ENCODE assay signal across 8 mouse cellular contexts in genomic region chr17:27825539-27825938, GRCm38 (mm10). TPM values are rescaled to one million over a fixed set of nuclear protein-coding genes. Genes with fewer than 3 reads are reported as not detected.
DNase-seq lines count a peak whose midpoint lies in the region; ATAC-seq and TF ChIP-seq lines count a peak whose summit lies in the region.

No protein-coding gene starts in this region.

- H3K4me1 ChIP-seq in lung, embryonic 14.5 days (ENCODE audit: insufficient read depth), result peaks cover 3% of the 10 kb centered on the region; the same call in 1 of the 2 replicates
- H3K4me1 ChIP-seq in lung, adult 2 months (ENCODE audit: control insufficient read depth, insufficient read depth, low read length), result peaks cover 4% of the 10 kb centered on the region
- H3K4me1 ChIP-seq in ES-Bruce4 (ENCODE audit: control insufficient read depth, insufficient read depth, low read length), result peaks cover 5% of the 10 kb centered on the region
- H3K4me1 ChIP-seq in embryonic facial prominence, embryonic 13.5 days, result peaks cover 30% of the 10 kb centered on the region

- no peak for ATAC-seq in lung, embryonic 14.5 days (ENCODE audit: insufficient read depth)
- ATAC-seq in embryonic facial prominence, embryonic 13.5 days (ENCODE audit: insufficient number of reproducible peaks, insufficient read depth, low FRiP score, low TSS enrichment, low read depth), result no peak

- no peaks in the 10 kb centered on the region for H3K79me2 ChIP-seq in macrophage (ENCODE audit: inconsistent target)

- no peak for DNase-seq in lung, embryonic 14.5 days
- no peak for DNase-seq in lung, adult 2 months
- no peak for DNase-seq in cerebellum, postnatal 36 days
- DNase-seq in left cerebral cortex, adult 8-10 months (ENCODE audit: low spot score in 2 of 2), result no peak
- no peak for DNase-seq in layer of hippocampus, adult 18-20 months (ENCODE audit: low spot score in 2 of 2)

- WGBS in lung, embryonic 14.5 days, result 24% methylated on average over 3 of the region's 3 CpGs
- WGBS in lung, adult 2 months, result 19% methylated on average over 3 of the region's 3 CpGs
- 21% methylated on average over 3 of the region's 3 CpGs for WGBS in embryonic facial prominence, embryonic 13.5 days
- WGBS in macrophage (ENCODE audit: missing documents), result 5% methylated on average over 3 of the region's 3 CpGs

- no peaks in the 10 kb centered on the region for H3K9me3 ChIP-seq in lung, embryonic 14.5 days (ENCODE audit: low read depth, low read length)
- H3K9me3 ChIP-seq in ES-Bruce4 (replicated peaks; ENCODE audit: control insufficient read depth, insufficient read depth, low read length, poor library complexity, severe bottlenecking), result no peaks in the 10 kb centered on the region
- no peaks in the 10 kb centered on the region for H3K9me3 ChIP-seq in embryonic facial prominence, embryonic 13.5 days

- TF ChIP-seq CTCF in lung, embryonic 14.5 days (IDR thresholded peaks at IDR 0.05; ENCODE audit: low read depth), result no peak
- no peak for TF ChIP-seq CTCF in lung, adult 2 months (IDR thresholded peaks at IDR 0.05; ENCODE audit: insufficient read depth, low read length)
- TF ChIP-seq CTCF in ES-Bruce4 (IDR thresholded peaks at IDR 0.05; ENCODE audit: low read depth, low read length), result no peak

- no peaks in the 10 kb centered on the region for H3K36me3 ChIP-seq in lung, embryonic 14.5 days (ENCODE audit: insufficient read depth)
- H3K36me3 ChIP-seq in ES-Bruce4 (ENCODE audit: control insufficient read depth, insufficient read depth, low read length, poor library complexity, severe bottlenecking) (no peaks in the 10 kb centered on the region), macrophage (ENCODE audit: inconsistent target) (no peaks in the 10 kb centered on the region)
- H3K36me3 ChIP-seq in embryonic facial prominence, embryonic 13.5 days, result no peaks in the 10 kb centered on the region

- H3K4me2 ChIP-seq in lung, embryonic 14.5 days, result peak overlapping the region; percentile 68
- peak overlapping the region; percentile 61 for H3K4me2 ChIP-seq in embryonic facial prominence, embryonic 13.5 days

- TF ChIP-seq EP300 in ES-Bruce4 (IDR thresholded peaks at IDR 0.05; ENCODE audit: insufficient read depth, low read depth, low read length), result no peak

- H3K9ac ChIP-seq in lung, embryonic 14.5 days, result no peak overlapping the region
- H3K9ac ChIP-seq in ES-Bruce4 (ENCODE audit: low read depth, poor library complexity, severe bottlenecking), result 0 out of 2 replicates have a peak overlapping the region, but pooled peaks have one; percentile 9
- no peak overlapping the region for H3K9ac ChIP-seq in embryonic facial prominence, embryonic 13.5 days

- no peaks in the 10 kb centered on the region for H3K27me3 ChIP-seq in lung, embryonic 14.5 days (ENCODE audit: insufficient read depth, low read length)
- H3K27me3 ChIP-seq in ES-Bruce4 (ENCODE audit: control insufficient read depth, insufficient read depth, low read length, poor library complexity, severe bottlenecking), result no peaks in the 10 kb centered on the region
- H3K27me3 ChIP-seq in embryonic facial prominence, embryonic 13.5 days, result no peaks in the 10 kb centered on the region

- peak overlapping the region; percentile 36; the same call in 1 of the 2 replicates for H3K4me3 ChIP-seq in lung, embryonic 14.5 days (ENCODE audit: low read depth, low read length)
- no peak overlapping the region for H3K4me3 ChIP-seq in lung, adult 2 months (replicated peaks; ENCODE audit: extremely low read depth, low read depth, low read length)
- no peak overlapping the region for H3K4me3 ChIP-seq in ES-Bruce4 (ENCODE audit: low read depth, low read length)
- H3K4me3 ChIP-seq in embryonic facial prominence, embryonic 13.5 days, result peak overlapping the region; percentile 36; the same call in 1 of the 2 replicates
- peak overlapping the region; percentile 27; the same call in 1 of the 2 replicates for H3K4me3 ChIP-seq in macrophage (ENCODE audit: inconsistent target)

- TF ChIP-seq POLR2A in lung, adult 2 months (IDR thresholded peaks at IDR 0.05; ENCODE audit: borderline replicate concordance, extremely low read depth, low read depth, low read length), result no peak
- TF ChIP-seq POLR2A in ES-Bruce4 (IDR thresholded peaks at IDR 0.05; ENCODE audit: insufficient read depth, low read length), result no peak

- 0 out of 2 replicates have a peak overlapping the region, but pooled peaks have one; percentile 8 for H3K27ac ChIP-seq in lung, embryonic 14.5 days (ENCODE audit: low read depth)
- H3K27ac ChIP-seq in ES-Bruce4 (ENCODE audit: insufficient read depth, low read length) (peak overlapping the region; percentile 74), macrophage (peak overlapping the region; percentile 98)
- H3K27ac ChIP-seq in embryonic facial prominence, embryonic 13.5 days, result no peak overlapping the region

RNA-seq across cellular contexts. Expression of gene D17Wsu92e, which starts 5.1 kb away (rescaled TPM):
- polyA plus RNA-seq in lung, embryonic 14.5 days (2014; fragmentation: Nextera tagmentation; extraction: Ambion mirVana), result 19.5 and 20.3 TPM in 2 replicates
- 95.1 and 131 TPM in 2 replicates for polyA plus RNA-seq in lung, adult 2 months (2012; rRNA removed)
- polyA plus RNA-seq in ES-Bruce4 (2011; ENCODE audit: insufficient read depth, insufficient read length, low read depth, missing spikeins) (90.6 and 95.0 TPM in 2 replicates), macrophage (2018) (79.5 to 101 TPM (median 86.2 TPM) in 3 replicates)
- 18.3 and 20.2 TPM in 2 replicates for polyA plus RNA-seq in embryonic facial prominence, embryonic 13.5 days (2015; fragmentation: Nextera tagmentation; extraction: Ambion mirVana)
- total RNA-seq in macrophage (2018; cell fraction: chromatin; rRNA removed), result 100 to 1,000 TPM in 20 of 26 experiments, 10 to 100 TPM in 6; 40.2 to 258 (median 128) TPM
- 100 to 1,000 TPM in 25 of 26 experiments, 10 to 100 TPM in 1; 97.7 to 203 (median 138) TPM for total RNA-seq in macrophage (2018; cell fraction: cytosol; rRNA removed)
- total RNA-seq in macrophage (2018; cell fraction: nucleus; rRNA removed), result 100 to 1,000 TPM in 21 of 26 experiments, 10 to 100 TPM in 5; 64.2 to 259 (median 158) TPM
- total RNA-seq in left cerebral cortex, adult 8-10 months (2022), result 100 to 1,000 TPM; 203 to 227 (median 213) TPM
- total RNA-seq in layer of hippocampus, adult 18-20 months (2021), result 100 to 1,000 TPM; 199 TPM

RNA-seq across cellular contexts. Expression of gene Snrpc, which starts 12.4 kb away (rescaled TPM):
- 361 and 368 TPM in 2 replicates for polyA plus RNA-seq in lung, embryonic 14.5 days (2014; fragmentation: Nextera tagmentation; extraction: Ambion mirVana)
- polyA plus RNA-seq in lung, adult 2 months (2012; rRNA removed), result 81.0 and 90.0 TPM in 2 replicates
- polyA plus RNA-seq in ES-Bruce4 (2011; ENCODE audit: insufficient read depth, insufficient read length, low read depth, missing spikeins) (266 and 268 TPM in 2 replicates), macrophage (2018) (84.2 to 113 TPM (median 89.9 TPM) in 3 replicates)
- polyA plus RNA-seq in embryonic facial prominence, embryonic 13.5 days (2015; fragmentation: Nextera tagmentation; extraction: Ambion mirVana), result 326 and 362 TPM in 2 replicates
- 10 to 100 TPM in 23 of 26 experiments, 1 to 10 TPM in 3; 7.2 to 35.6 (median 18.9) TPM for total RNA-seq in macrophage (2018; cell fraction: chromatin; rRNA removed)
- 100 to 1,000 TPM in 4 of 26 experiments, 10 to 100 TPM in 22; 66.0 to 112 (median 87.7) TPM for total RNA-seq in macrophage (2018; cell fraction: cytosol; rRNA removed)
- total RNA-seq in macrophage (2018; cell fraction: nucleus; rRNA removed), result 10 to 100 TPM in 23 of 26 experiments, 1 to 10 TPM in 3; 7.8 to 37.8 (median 25.3) TPM
- total RNA-seq in left cerebral cortex, adult 8-10 months (2022), result 10 to 100 TPM; 41.8 to 48.9 (median 42.4) TPM
- 10 to 100 TPM; 44.8 to 51.7 TPM for total RNA-seq in layer of hippocampus, adult 18-20 months (2021)

RNA-seq across cellular contexts. Expression of gene Uhrf1bp1, which starts 30.7 kb away (rescaled TPM):
- 7.1 and 8.0 TPM in 2 replicates for polyA plus RNA-seq in lung, embryonic 14.5 days (2014; fragmentation: Nextera tagmentation; extraction: Ambion mirVana)
- polyA plus RNA-seq in lung, adult 2 months (2012; rRNA removed), result 8.4 and 8.5 TPM in 2 replicates
- 18.4 and 22.3 TPM in 2 replicates for polyA plus RNA-seq in ES-Bruce4 (2011; ENCODE audit: insufficient read depth, insufficient read length, low read depth, missing spikeins)
- polyA plus RNA-seq in embryonic facial prominence, embryonic 13.5 days (2015; fragmentation: Nextera tagmentation; extraction: Ambion mirVana), result 6.5 and 7.1 TPM in 2 replicates
- total RNA-seq in macrophage (2018; cell fraction: chromatin; rRNA removed), result 10 to 100 TPM in 18 of 26 experiments, 1 to 10 TPM in 8; 2.6 to 41.3 (median 22.1) TPM
- 10 to 100 TPM in 20 of 26 experiments, 1 to 10 TPM in 6; 5.9 to 20.1 (median 14.1) TPM for total RNA-seq in macrophage (2018; cell fraction: cytosol; rRNA removed)
- 10 to 100 TPM in 22 of 26 experiments, 1 to 10 TPM in 4; 6.4 to 34.6 (median 16.9) TPM for total RNA-seq in macrophage (2018; cell fraction: nucleus; rRNA removed)
- polyA plus RNA-seq in macrophage (2018), result 6.8 to 14.6 TPM (median 7.6 TPM) in 3 replicates
- 10 to 100 TPM; 18.9 to 23.6 (median 21.8) TPM for total RNA-seq in left cerebral cortex, adult 8-10 months (2022)
- 10 to 100 TPM; 13.7 to 14.5 TPM for total RNA-seq in layer of hippocampus, adult 18-20 months (2021)

Comparison
In these comparisons a context has a peak if more than half of its experiments do, and no peak if none do; other contexts are left out.
1. H3K4me3 ChIP-seq: peak in lung, embryonic 14.5 days (single experiment), embryonic facial prominence, embryonic 13.5 days (single experiment) and macrophage (single experiment); none in lung, adult 2 months (single experiment) and ES-Bruce4 (single experiment).